In the genomic region with DNA sequence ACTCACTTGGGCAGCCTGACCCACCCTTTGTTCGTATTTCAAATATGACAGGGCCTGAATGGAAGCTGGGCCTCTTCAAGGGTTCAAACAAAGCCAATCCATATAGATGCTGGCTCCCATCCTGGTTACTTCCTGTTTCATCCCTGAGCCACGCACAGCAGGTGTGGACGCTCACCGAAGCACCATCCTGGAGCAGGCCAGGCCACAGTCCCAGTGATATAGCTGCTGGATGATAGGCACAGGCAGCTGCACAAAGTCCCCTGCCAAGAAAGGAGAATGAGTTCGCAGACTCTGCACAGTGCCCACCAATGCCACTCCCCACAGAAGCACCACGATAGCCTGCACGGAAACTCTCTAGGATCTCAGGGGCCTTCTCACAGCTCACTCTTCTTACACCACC, we compare ENCODE assay signal across 21 mouse cellular contexts. TPM values are rescaled to one million over a fixed set of nuclear protein-coding genes. Genes with fewer than 3 reads are reported as not detected.
A peak's percentile ranks its signal among the peaks of the same experiment; 100 is the strongest.
DNase-seq lines count a peak whose midpoint lies in the region; TF ChIP-seq lines count a peak whose summit lies in the region.
"Had no signal": no experiment of that assay in that cellular context is flagged by ENCODE, and none has a peak within 500 bp of the region (broad histone marks: within the 10 kb centered on the region; RNA-seq: fewer than 3 reads in every experiment).

No protein-coding gene starts in this region.

- H3K79me2 ChIP-seq in C2C12 (ENCODE audit: control insufficient read depth, insufficient read depth) (peaks cover 33% of the 10 kb centered on the region), myocyte (ENCODE audit: control insufficient read depth, insufficient read depth) (peaks cover 26% of the 10 kb centered on the region)

- peaks cover 23% of the 10 kb centered on the region for H3K36me3 ChIP-seq in kidney, adult 2 months (ENCODE audit: control insufficient read depth, insufficient read depth, low read length)
- H3K36me3 ChIP-seq in C2C12 (ENCODE audit: control insufficient read depth, insufficient read depth) = peaks cover 44% of the 10 kb centered on the region
- H3K36me3 ChIP-seq in myocyte (ENCODE audit: control insufficient read depth, insufficient read depth) = peaks cover 4% of the 10 kb centered on the region

- peaks cover 10% of the 10 kb centered on the region for H3K79me3 ChIP-seq in C2C12 (ENCODE audit: low read depth)

- TF ChIP-seq POLR2A in kidney, adult 2 months (IDR thresholded peaks at IDR 0.05; ENCODE audit: low read depth, low read length) = no peak
- TF ChIP-seq POLR2A in myocyte (IDR thresholded peaks at IDR 0.05; ENCODE audit: insufficient read length, low read depth) = no peak

- H3K4me2 ChIP-seq in myocyte (ENCODE audit: low read depth) = peak overlapping the region; percentile 3
- H3K4me2 ChIP-seq: embryonic facial prominence, embryonic 12.5 days; forebrain, embryonic 15.5 days; heart, embryonic 13.5 days; hindbrain, embryonic 14.5 days; intestine, embryonic 15.5 days had no signal

- TF ChIP-seq CTCF in kidney, adult 2 months (conservative IDR thresholded peaks at IDR 0.05; ENCODE audit: insufficient read depth, insufficient read length, low read depth, low read length) = no peak
- no peak for TF ChIP-seq CTCF in C2C12 (IDR thresholded peaks at IDR 0.05; ENCODE audit: control insufficient read depth, insufficient read depth, insufficient read length)

- WGBS in kidney, adult 2 months = 72% methylated on average over 7 of the region's 7 CpGs

- peak overlapping the region; percentile 50 for H3K27ac ChIP-seq in kidney, adult 2 months (ENCODE audit: insufficient read depth, low read depth, low read length)
- H3K27ac ChIP-seq: embryonic facial prominence, embryonic 12.5 days; forebrain, embryonic 15.5 days; heart, embryonic 13.5 days; hindbrain, embryonic 14.5 days had no signal

- H3ac ChIP-seq in C2C12 (ENCODE audit: control insufficient read depth, insufficient read length, low read depth) (no peak overlapping the region), myocyte (ENCODE audit: control insufficient read depth, insufficient read length) (no peak overlapping the region)

- peak; percentile 54 for DNase-seq in gastrocnemius, postnatal 25 days
- DNase-seq in gastrocnemius, postnatal 10 days = no peak
- DNase-seq in kidney, adult 2 months = no peak
- no peak for DNase-seq in kidney, adult 9 months
- no peak for DNase-seq in retina, postnatal 1 day
- DNase-seq: adrenal gland, adult 2 months; adrenal gland, postnatal 25 days; cerebellum, adult 11 months; cerebellum, adult 8-10 months; cerebellum, postnatal 14 days; embryo, embryonic 11 days; heart, postnatal 4 days had no signal

- peaks cover 35% of the 10 kb centered on the region for H3K4me1 ChIP-seq in kidney, adult 2 months (ENCODE audit: control insufficient read depth, insufficient read depth, low read length)

- H3K4me3 ChIP-seq in kidney, adult 2 months (ENCODE audit: insufficient read depth, low read depth, low read length) = no peak overlapping the region
- H3K4me3 ChIP-seq in C2C12 (ENCODE audit: insufficient read depth, poor library complexity, severe bottlenecking) (no peak overlapping the region), myocyte (no peak overlapping the region)
- H3K4me3 ChIP-seq: embryonic facial prominence, embryonic 12.5 days; forebrain, embryonic 15.5 days; heart, embryonic 13.5 days; intestine, embryonic 15.5 days had no signal

- H3K27me3 ChIP-seq in kidney, adult 2 months (replicated peaks; ENCODE audit: control insufficient read depth, insufficient read depth, low read length) = no peaks in the 10 kb centered on the region
- H3K27me3 ChIP-seq in C2C12 (ENCODE audit: control insufficient read depth, insufficient read depth, insufficient read length) = no peaks in the 10 kb centered on the region
- no peaks in the 10 kb centered on the region for H3K27me3 ChIP-seq in myocyte (ENCODE audit: control insufficient read depth, insufficient read depth, insufficient read length)
- H3K27me3 ChIP-seq: embryonic facial prominence, embryonic 12.5 days; forebrain, embryonic 15.5 days; heart, embryonic 13.5 days; intestine, embryonic 15.5 days had no signal

TF ChIP-seq in C2C12, 6 proteins besides CTCF, POLR2A, EP300 and RAD21:
- TF ChIP-seq CEBPB (IDR thresholded peaks at IDR 0.05; ENCODE audit: low read depth) (no peak), MYOD1 (IDR thresholded peaks at IDR 0.05; ENCODE audit: control insufficient read depth, insufficient read length, low read depth) (peak; percentile 56)

TF ChIP-seq in myocyte, 11 proteins besides CTCF, POLR2A, EP300 and RAD21:
- peak; percentile 11 to 97 (median 97) for TF ChIP-seq MYOD1 (IDR thresholded peaks at IDR 0.05; ENCODE audit: control insufficient read depth in 1 of 3, insufficient read length in 2 of 3, low read depth in 2 of 3)
- no peak for TF ChIP-seq E2F4 (IDR thresholded peaks at IDR 0.05; ENCODE audit: insufficient read depth)
- peak in 2 of 3 experiments; percentile 21 to 58 for TF ChIP-seq MYOG (IDR thresholded peaks at IDR 0.05; ENCODE audit: control insufficient read depth in 1 of 3, insufficient read depth in 1 of 3, insufficient read length in 2 of 3, low read depth in 2 of 3)

RNA-seq across cellular contexts. Expression of gene Snrpd3, which starts 5.5 kb away (rescaled TPM):
- total RNA-seq in gastrocnemius, postnatal 25 days (2021) = 10 to 100 TPM; 67.4 to 70.3 TPM
- 100 to 1,000 TPM; 126 to 134 TPM for total RNA-seq in gastrocnemius, postnatal 10 days (2021)
- 27.0 and 41.2 TPM in 2 replicates for polyA plus RNA-seq in kidney, adult 2 months (2012; rRNA removed)
- polyA plus RNA-seq in C2C12 (2012; fragmentation: generic; extraction: Trizol) (358 TPM), myocyte (2012; fragmentation: generic; extraction: Trizol) (195 TPM)

RNA-seq across cellular contexts. Expression of gene Gucd1, which starts 5.9 kb away (rescaled TPM):
- total RNA-seq in gastrocnemius, postnatal 25 days (2021) = 10 to 100 TPM; 50.4 to 52.1 TPM
- 10 to 100 TPM; 46.9 to 47.5 TPM for total RNA-seq in gastrocnemius, postnatal 10 days (2021)
- polyA plus RNA-seq in kidney, adult 2 months (2012; rRNA removed) = 124 and 164 TPM in 2 replicates
- polyA plus RNA-seq in C2C12 (2012; fragmentation: generic; extraction: Trizol) (15.7 TPM), myocyte (2012; fragmentation: generic; extraction: Trizol) (17.5 TPM)

RNA-seq across cellular contexts. Expression of gene Lrrc75b, which starts 48.2 kb away (rescaled TPM):
- under 1 TPM; 0.26 to 0.38 TPM for total RNA-seq in gastrocnemius, postnatal 25 days (2021)
- 1 to 10 TPM; 1.3 to 1.9 TPM for total RNA-seq in gastrocnemius, postnatal 10 days (2021)
- 2.1 and 2.2 TPM in 2 replicates for polyA plus RNA-seq in kidney, adult 2 months (2012; rRNA removed)
- 3.8 TPM for polyA plus RNA-seq in C2C12 (2012; fragmentation: generic; extraction: Trizol)
- 1.1 TPM for polyA plus RNA-seq in myocyte (2012; fragmentation: generic; extraction: Trizol)
- total RNA-seq: common myeloid progenitor, adult 5-6 weeks; granulocyte monocyte progenitor cell, adult 5-6 weeks had no signal

RNA-seq across cellular contexts. Expression of gene Ggt1, which starts 49.5 kb away (rescaled TPM):
- total RNA-seq in gastrocnemius, postnatal 25 days (2021) = under 1 TPM in 1 of 2 experiments, not detected in 1; 0.64 TPM
- 1 to 10 TPM in 1 of 2 experiments, under 1 TPM in 1; 0.52 to 1.0 TPM for total RNA-seq in gastrocnemius, postnatal 10 days (2021)
- 881 and 1,007 TPM in 2 replicates for polyA plus RNA-seq in kidney, adult 2 months (2012; rRNA removed)
- polyA plus RNA-seq in C2C12 (2012; fragmentation: generic; extraction: Trizol) (0.12 TPM), myocyte (2012; fragmentation: generic; extraction: Trizol) (0.06 TPM)
- total RNA-seq: adrenal gland, adult 2 months; adrenal gland, postnatal 25 days had no signal
